ENCODE assay signal across 28 mouse cellular contexts in the genomic region with DNA sequence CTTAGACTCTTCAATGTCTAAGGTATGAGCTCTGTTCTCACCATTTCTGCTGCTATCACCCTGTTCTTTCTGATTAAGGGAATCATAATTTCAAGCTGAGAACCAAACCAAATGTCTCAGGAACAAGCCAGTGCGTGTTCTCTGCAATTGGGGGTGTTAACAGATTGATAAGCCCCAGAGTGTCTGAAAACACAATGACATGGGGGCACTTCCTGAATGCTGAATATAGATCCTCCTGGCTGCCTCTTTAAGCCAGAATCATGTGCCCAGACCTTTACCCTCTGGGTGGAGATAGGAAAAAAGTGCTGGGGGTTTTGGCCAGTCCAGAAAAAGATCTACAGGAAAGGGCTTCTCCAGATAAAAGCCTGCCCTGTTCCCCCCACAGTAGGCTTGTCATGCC.
DNase-seq lines count a peak whose midpoint lies in the region; ATAC-seq and TF ChIP-seq lines count a peak whose summit lies in the region.
"Had no signal": no experiment of that assay in that cellular context is flagged by ENCODE, and none has a peak within 500 bp of the region (broad histone marks: within the 10 kb centered on the region; RNA-seq: fewer than 3 reads in every experiment).

No protein-coding gene starts in this region.

- H3K79me2 ChIP-seq in heart, adult 2 months (replicated peaks; ENCODE audit: control insufficient read depth, insufficient read depth, low read length) = no peaks in the 10 kb centered on the region

- TF ChIP-seq CTCF in heart, adult 2 months (IDR thresholded peaks at IDR 0.05) = no peak
- TF ChIP-seq CTCF in layer of hippocampus, adult 2 months (conservative IDR thresholded peaks at IDR 0.05) = no peak

- no peak overlapping the region for H3K9ac ChIP-seq in heart, embryonic 13.5 days
- H3K9ac ChIP-seq in heart, embryonic 16.5 days (ENCODE audit: low read length) = no peak overlapping the region
- no peak overlapping the region for H3K9ac ChIP-seq in heart, adult 2 months (ENCODE audit: low read depth, low read length)
- H3K9ac ChIP-seq: embryonic facial prominence, embryonic 12.5 days; embryonic facial prominence, embryonic 15.5 days; forebrain, postnatal 0 days; hindbrain, embryonic 12.5 days; hindbrain, embryonic 15.5 days; intestine, embryonic 15.5 days had no signal

- no peak for TF ChIP-seq POLR2A in heart, adult 2 months (IDR thresholded peaks at IDR 0.05; ENCODE audit: insufficient read depth, low read depth, low read length)

- intact Hi-C loops in heart, postnatal 36 days (cut with DNase I) = no loop called here
- intact Hi-C loops in heart, adult 2 months (cut with DNase I) = no loop called here

- no peak; the same call in 1 of the 2 replicates for ATAC-seq in heart, embryonic 13.5 days (ENCODE audit: extremely low read depth, insufficient number of reproducible peaks, low FRiP score, low TSS enrichment)
- ATAC-seq in heart, embryonic 16.5 days (replicated peaks; ENCODE audit: extremely low read depth, insufficient read depth, low FRiP score) = peak; percentile 90
- ATAC-seq: forebrain, embryonic 14.5 days; forebrain, postnatal 0 days; intestine, embryonic 15.5 days; Patski had no signal

- H3K4me1 ChIP-seq in heart, embryonic 10.5 days = peaks cover 28% of the 10 kb centered on the region
- H3K4me1 ChIP-seq in heart, embryonic 13.5 days = peaks cover 39% of the 10 kb centered on the region
- peaks cover 18% of the 10 kb centered on the region for H3K4me1 ChIP-seq in heart, embryonic 16.5 days (ENCODE audit: control insufficient read depth, insufficient read depth, low read length)
- peaks cover 2% of the 10 kb centered on the region; the same call in 1 of the 2 replicates for H3K4me1 ChIP-seq in heart, adult 2 months (ENCODE audit: control insufficient read depth, insufficient read depth, low read length)
- H3K4me1 ChIP-seq: embryonic facial prominence, embryonic 15.5 days; hindbrain, embryonic 12.5 days; hindbrain, embryonic 15.5 days; intestine, embryonic 15.5 days had no signal

- TF ChIP-seq EP300 in heart, adult 2 months (IDR thresholded peaks at IDR 0.05; ENCODE audit: insufficient read depth, low read depth, low read length) = no peak

- no peaks in the 10 kb centered on the region for H3K9me3 ChIP-seq in heart, embryonic 10.5 days
- no peaks in the 10 kb centered on the region; the same call in 1 of the 2 replicates for H3K9me3 ChIP-seq in heart, embryonic 13.5 days
- H3K9me3 ChIP-seq in heart, embryonic 16.5 days (replicated peaks; ENCODE audit: control insufficient read depth, low read length) = no peaks in the 10 kb centered on the region
- H3K9me3 ChIP-seq: embryonic facial prominence, embryonic 12.5 days; embryonic facial prominence, embryonic 15.5 days; G1E; hindbrain, embryonic 12.5 days; hindbrain, embryonic 15.5 days; intestine, embryonic 15.5 days had no signal

- no peak overlapping the region for H3K4me3 ChIP-seq in heart, embryonic 10.5 days
- no peak overlapping the region for H3K4me3 ChIP-seq in heart, embryonic 13.5 days
- H3K4me3 ChIP-seq in heart, embryonic 16.5 days (ENCODE audit: low read length) = no peak overlapping the region
- no peak overlapping the region for H3K4me3 ChIP-seq in heart, adult 2 months
- no peak overlapping the region for H3K4me3 ChIP-seq in layer of hippocampus, adult 2 months
- H3K4me3 ChIP-seq: embryonic facial prominence, embryonic 12.5 days; embryonic facial prominence, embryonic 15.5 days; gastrocnemius, adult 2 months; hindbrain, embryonic 12.5 days; hindbrain, embryonic 15.5 days; intestine, embryonic 15.5 days had no signal

- H3K36me3 ChIP-seq in heart, embryonic 10.5 days = no peaks in the 10 kb centered on the region
- H3K36me3 ChIP-seq in heart, embryonic 13.5 days = no peaks in the 10 kb centered on the region
- H3K36me3 ChIP-seq in heart, embryonic 16.5 days (ENCODE audit: control insufficient read depth, insufficient read depth) = no peaks in the 10 kb centered on the region
- no peaks in the 10 kb centered on the region; the same call in 1 of the 2 replicates for H3K36me3 ChIP-seq in heart, adult 2 months (ENCODE audit: control insufficient read depth, insufficient read depth, low read length)
- H3K36me3 ChIP-seq: embryonic facial prominence, embryonic 12.5 days; embryonic facial prominence, embryonic 15.5 days; G1E; hindbrain, embryonic 12.5 days; hindbrain, embryonic 15.5 days; intestine, embryonic 15.5 days had no signal

- 16% methylated on average over 1 of the region's 1 CpGs for WGBS in heart, embryonic 10.5 days
- WGBS in heart, embryonic 13.5 days = 3% methylated on average over 1 of the region's 1 CpGs
- 8% methylated on average over 1 of the region's 1 CpGs for WGBS in heart, embryonic 16.5 days
- 24% methylated on average over 1 of the region's 1 CpGs for WGBS in heart, adult 2 months

- no peaks in the 10 kb centered on the region for H3K27me3 ChIP-seq in heart, embryonic 10.5 days (ENCODE audit: insufficient read depth, poor library complexity, severe bottlenecking)
- H3K27me3 ChIP-seq in heart, embryonic 13.5 days (replicated peaks) = no peaks in the 10 kb centered on the region; the same call in 1 of the 2 replicates
- no peaks in the 10 kb centered on the region for H3K27me3 ChIP-seq in heart, embryonic 16.5 days (ENCODE audit: control insufficient read depth, insufficient read depth, low read length)
- no peaks in the 10 kb centered on the region for H3K27me3 ChIP-seq in heart, adult 2 months (ENCODE audit: control insufficient read depth, insufficient read depth, low read length)
- H3K27me3 ChIP-seq: CH12.LX; embryonic facial prominence, embryonic 12.5 days; embryonic facial prominence, embryonic 15.5 days; hindbrain, embryonic 12.5 days; hindbrain, embryonic 15.5 days; intestine, embryonic 15.5 days had no signal

- H3K27ac ChIP-seq in heart, embryonic 10.5 days = peak overlapping the region; percentile 69
- peak overlapping the region; percentile 61 for H3K27ac ChIP-seq in heart, embryonic 13.5 days (replicated peaks)
- peak overlapping the region; percentile 76 for H3K27ac ChIP-seq in heart, embryonic 16.5 days (ENCODE audit: low read length)
- no peak overlapping the region for H3K27ac ChIP-seq in heart, adult 2 months
- peak overlapping the region; percentile 39; the same call in 1 of the 2 replicates for H3K27ac ChIP-seq in layer of hippocampus, adult 2 months
- H3K27ac ChIP-seq: embryonic facial prominence, embryonic 12.5 days; embryonic facial prominence, embryonic 15.5 days; gastrocnemius, adult 2 months; hindbrain, embryonic 12.5 days; hindbrain, embryonic 15.5 days; intestine, embryonic 15.5 days had no signal

- H3K4me2 ChIP-seq in heart, embryonic 13.5 days = no peak overlapping the region
- H3K4me2 ChIP-seq in heart, embryonic 16.5 days (ENCODE audit: low read depth, low read length) = no peak overlapping the region
- H3K4me2 ChIP-seq: embryonic facial prominence, embryonic 12.5 days; embryonic facial prominence, embryonic 15.5 days; hindbrain, embryonic 12.5 days; hindbrain, embryonic 15.5 days; intestine, embryonic 15.5 days had no signal

- DNase-seq in heart, embryonic 10.5 days (ENCODE audit: low spot score) = no peak
- no peak for DNase-seq in heart, adult 8-10 months (ENCODE audit: low spot score)
- DNase-seq in heart, postnatal 36 days = no peak
- DNase-seq in heart, adult 2 months = no peak
- DNase-seq in layer of hippocampus, adult 2 months (ENCODE audit: low spot score in 2 of 2) = peak in 1 of 2 experiments; percentile 17
- DNase-seq in layer of hippocampus, adult 8-10 months (ENCODE audit: low spot score in 2 of 2) = no peak
- DNase-seq: adrenal gland, postnatal 10 days; adrenal gland, postnatal 36 days; B cell, adult 2 months; cerebellum, adult 18-20 months; cerebellum, adult 9-10 months; cerebellum, postnatal 14 days; forebrain, postnatal 0 days; gastrocnemius, adult 2 months; gastrocnemius, postnatal 14 days; kidney, adult 18-20 months; kidney, adult 9 months had no signal
